Mouse (Mus musculus) layer of hippocampus, postnatal 25 days (tissue): Measurements from ENCODE around the gene Bcl6b. TPM values are rescaled to one million over a fixed set of nuclear protein-coding genes. Genes with fewer than 3 reads are reported as not detected.

ENCODE experiments used
- DNase-seq, 2 experiments: peaks; one replicate each; pipeline ENCODE4 v3.0.0; 2022; ENCODE audit warnings: mixed read lengths in 2 of 2, low spot score in 1 of 2; ENCODE audit errors: extremely low spot score in 1 of 2
- microRNA-seq, 2 experiments: library from miRNA; unstranded; fragments of <30 nt; microRNA quantifications; one replicate each; pipeline ENCODE4 v1.2.0; 2021
- total RNA-seq, 2 experiments: library from RNA; stranded (reverse); gene quantifications; 2 replicates each; pipeline ENCODE4 v1.2.3; 2021

Gene Bcl6b
- total RNA-seq, 2 experiments from 2014 or later = 1.2 to 2.1 TPM

GRCm38 (mm10) chr11:70179401-70179800, 50.2 kb downstream of the Bcl6b start:
- peak in 1 of 2 experiments; percentile 28 for DNase-seq

- DNase-seq = no peak
Measured at GRCm38 (mm10) chr11:70178756-70179155, 50.8 kb downstream of the Bcl6b start.

GRCm38 (mm10) chr11:70178311-70178710, 51.3 kb downstream of the Bcl6b start:
- no peak for DNase-seq

- DNase-seq = peak in 1 of 2 experiments; percentile 11
Measured at GRCm38 (mm10) chr11:70177647-70178046, 52.0 kb downstream of the Bcl6b start.

- no peak for DNase-seq
Measured at GRCm38 (mm10) chr11:70174491-70174890, 55.1 kb downstream of the Bcl6b start.

Small RNA genes lying within 50 kb of the gene (microRNA-seq; reads per million reads assigned to microRNA genes)
- gene Mir195a = 1,506 to 7,943 reads per million in 2 experiments
- 0 reads per million in 2 experiments for gene Mir497
- gene Mir497b = 0 reads per million in 2 experiments

Other genes starting within 250 kb of the Bcl6b start
- 100 to 1,000 TPM; 107 to 116 TPM for gene Ctdnep1, start 248.6 kb downstream of the Bcl6b start, total RNA-seq
- 10 to 100 TPM; 77.1 to 82.2 TPM for gene Elp5, start 247.3 kb downstream of the Bcl6b start, total RNA-seq
- gene Gabarap, start 238.7 kb downstream of the Bcl6b start, total RNA-seq = 100 to 1,000 TPM; 229 to 258 TPM
- gene Phf23, start 234.0 kb downstream of the Bcl6b start, total RNA-seq = 10 to 100 TPM; 41.4 to 46.9 TPM
- gene Dvl2, start 229.2 kb downstream of the Bcl6b start, total RNA-seq = 10 to 100 TPM; 31.2 to 37.8 TPM
- 10 to 100 TPM; 56.9 to 62.4 TPM for gene Acadvl, start 214.4 kb downstream of the Bcl6b start, total RNA-seq
- 100 to 1,000 TPM; 857 to 887 TPM for gene Dlg4, start 212.9 kb downstream of the Bcl6b start, total RNA-seq
- gene Asgr1, start 175.7 kb downstream of the Bcl6b start, total RNA-seq = under 1 TPM; 0.73 to 0.74 TPM
- not detected for gene Asgr2, start 137.2 kb downstream of the Bcl6b start, total RNA-seq
- gene Mgl2, start 99.5 kb downstream of the Bcl6b start, total RNA-seq = under 1 TPM; 0.38 to 0.49 TPM
- 1 to 10 TPM; 1.1 to 3.4 TPM for gene Clec10a, start 73.6 kb downstream of the Bcl6b start, total RNA-seq
- 10 to 100 TPM; 28.1 to 39.2 TPM for gene Slc16a11, start 17.0 kb downstream of the Bcl6b start, total RNA-seq
- gene Slc16a13, start 8.7 kb downstream of the Bcl6b start, total RNA-seq = 10 to 100 TPM in 1 of 2 experiments, 1 to 10 TPM in 1; 7.0 to 10.0 TPM
- 10 to 100 TPM; 50.6 to 55.6 TPM for gene 0610010K14Rik, start 8.1 kb upstream of the Bcl6b start, total RNA-seq
- 1 to 10 TPM; 3.2 to 4.5 TPM for gene Gm21988, start 10.0 kb upstream of the Bcl6b start, total RNA-seq
- 100 to 1,000 TPM; 310 to 312 TPM for gene Rnasek, start 10.0 kb upstream of the Bcl6b start, total RNA-seq
- gene Alox12, start 25.6 kb upstream of the Bcl6b start, total RNA-seq = under 1 TPM in 1 of 2 experiments, not detected in 1; 0.20 TPM
- gene Alox12e, start 92.8 kb upstream of the Bcl6b start, total RNA-seq = not detected
- not detected for gene Alox15, start 122.2 kb upstream of the Bcl6b start, total RNA-seq
- gene Pelp1, start 180.2 kb upstream of the Bcl6b start, total RNA-seq = 10 to 100 TPM; 32.8 to 34.3 TPM
- gene Arrb2, start 202.8 kb upstream of the Bcl6b start, total RNA-seq = 100 to 1,000 TPM in 1 of 2 experiments, 10 to 100 TPM in 1; 90.7 to 104 TPM
- 10 to 100 TPM; 15.5 to 17.4 TPM for gene Med11, start 222.1 kb upstream of the Bcl6b start, total RNA-seq
- under 1 TPM; 0.37 to 0.42 TPM for gene Zmynd15, start 229.6 kb upstream of the Bcl6b start, total RNA-seq
- 1 to 10 TPM in 1 of 2 experiments, under 1 TPM in 1; 0.62 to 1.1 TPM for gene Cxcl16, start 230.2 kb upstream of the Bcl6b start, total RNA-seq